Mouse (Mus musculus): ENCODE results near the gene Kansl3.

DNA sequence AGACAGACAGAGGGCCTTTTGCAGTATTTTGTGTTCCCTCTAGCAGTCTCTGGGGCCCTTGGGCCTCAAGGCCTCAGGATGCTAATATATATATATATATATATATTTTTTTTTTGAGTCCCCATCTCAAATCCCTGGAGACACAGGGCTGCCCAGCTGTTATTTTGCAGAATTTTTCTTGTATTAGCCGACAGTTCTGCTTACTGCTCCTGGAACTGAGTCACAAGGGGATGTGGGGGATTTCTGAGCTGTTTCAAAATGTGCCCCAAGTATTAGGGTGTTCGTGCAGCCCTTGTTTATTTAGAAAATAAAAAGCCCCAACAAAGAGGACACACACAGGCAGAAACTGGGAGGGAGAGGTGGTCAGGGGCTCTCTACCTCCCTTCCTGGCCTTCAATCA is 69.3 kb downstream of the Kansl3 start:
- TF ChIP-seq CTCF (IDR thresholded peaks at IDR 0.05) (no peak), EP300 (IDR thresholded peaks at IDR 0.05) (no peak)

All from lung, postnatal 0 days (tissue).